Mouse (Mus musculus) intestine, embryonic 14.5 days (tissue): ENCODE data around the gene Ifna7. TPM values are rescaled to one million over a fixed set of nuclear protein-coding genes. Genes with fewer than 3 reads are reported as not detected.

Experiments
- ATAC-seq: fragments of 200-750 bp; cut with Nextera tagmentation; replicated peaks from 2 replicates; pipeline ENCODE4 v1.8.0; 2017; ENCODE audit warnings: low read depth, moderate number of reproducible peaks, moderate TSS enrichment, moderate library complexity; ENCODE audit not compliant: low FRiP score, low TSS enrichment
- DNase-seq: peaks from one replicate; pipeline ENCODE4 v3.0.0-alpha.2; 2018; ENCODE audit warnings: low spot score
- H3K27ac ChIP-seq: fragments of 300-500 bp; sonication (generic); 2 replicates; pipeline ENCODE4 v1.5.1; 2014; ENCODE audit warnings: low read depth, mild to moderate bottlenecking, control low read depth
- H3K27me3 ChIP-seq: fragments of 300-500 bp; sonication (generic); replicated peaks from 2 replicates; pipeline ENCODE4 v1.6.1; 2014; ENCODE audit warnings: low read length, control low read depth; ENCODE audit not compliant: control insufficient read depth, insufficient read depth
- H3K36me3 ChIP-seq: fragments of 300-500 bp; sonication (generic); 2 replicates; pipeline ENCODE4 v1.6.1; 2014; ENCODE audit warnings: low read length, control low read depth; ENCODE audit not compliant: control insufficient read depth, insufficient read depth
- H3K4me1 ChIP-seq: fragments of 300-500 bp; sonication (generic); replicated peaks from 2 replicates; pipeline ENCODE4 v1.6.1; 2014; ENCODE audit warnings: low read length, control low read depth, mixed read lengths; ENCODE audit not compliant: control insufficient read depth, insufficient read depth
- H3K4me2 ChIP-seq: fragments of 300-500 bp; sonication (generic); 2 replicates; pipeline ENCODE4 v1.6.1; 2014; ENCODE audit warnings: low read length
- H3K4me3 ChIP-seq: fragments of 300-500 bp; sonication (generic); 2 replicates; pipeline ENCODE4 v1.5.1; 2014; ENCODE audit warnings: low read depth, low read length, control low read depth, mixed read lengths
- H3K9ac ChIP-seq: fragments of 300-500 bp; sonication (generic); 2 replicates; pipeline ENCODE4 v1.6.1; 2014; ENCODE audit warnings: mild to moderate bottlenecking, low read length
- H3K9me3 ChIP-seq: fragments of 300-500 bp; sonication (generic); 2 replicates; pipeline ENCODE4 v1.6.1; 2016; ENCODE audit warnings: low read length, control low read depth; ENCODE audit not compliant: control insufficient read depth
- WGBS: fragments of 180-500 bp; shearing (Covaris S2); extraction: QIAGEN DNeasy Blood & Tissue Kit; methylation state at CpG from one replicate; pipeline ENCODE4 v1.1.7; 2014; 5-methylcytosine and 5-hydroxymethylcytosine counted together
- polyA plus RNA-seq: library from polyadenylated mRNA; unstranded; fragments of >200 nt; fragmentation: Nextera tagmentation; extraction: Ambion mirVana; gene quantifications from 2 replicates; pipeline ENCODE4 v1.2.1, GENCODE M21; 2014

Gene Ifna7
- polyA plus RNA-seq, 1 experiment from 2014 or later = not detected

DNA sequence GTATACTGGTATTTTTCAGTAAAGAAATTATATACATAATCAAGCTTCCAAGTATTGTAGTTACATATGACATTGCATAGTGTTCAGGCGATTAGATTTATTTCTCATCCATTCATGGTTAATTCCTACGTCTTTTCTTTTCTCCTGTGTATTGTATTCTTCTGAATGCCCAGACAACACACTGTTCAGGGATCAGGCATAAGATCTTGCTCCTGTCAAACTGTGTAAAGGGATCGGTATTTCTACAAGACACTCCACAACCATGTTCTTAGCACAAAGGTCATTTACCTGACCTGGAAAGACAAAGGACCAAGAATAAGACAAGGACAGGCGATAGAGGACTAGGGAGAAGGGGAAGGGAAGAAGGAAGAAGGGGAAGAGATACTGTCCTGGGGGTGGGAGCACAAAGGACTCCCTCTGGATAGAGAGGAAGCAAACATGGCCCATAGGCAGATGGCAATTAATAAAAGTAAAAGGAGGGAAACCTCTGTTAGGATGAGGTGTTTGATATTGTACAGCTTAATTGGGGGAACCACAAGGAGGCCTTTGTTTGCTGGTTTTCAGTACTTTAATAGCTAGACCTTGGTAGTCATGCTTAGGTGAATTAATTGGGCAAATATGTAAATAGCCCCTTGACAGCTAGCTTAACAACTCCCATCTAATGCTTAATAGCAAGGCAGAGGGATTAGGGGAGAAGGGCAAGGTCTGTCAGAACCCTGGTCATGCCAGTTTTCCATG is 35.2 kb downstream of the Ifna7 start:
- WGBS = 75% methylated on average over 4 of the region's 4 CpGs
- ATAC-seq = no peak
- H3K4me2 ChIP-seq = no peak overlapping the region

DNA sequence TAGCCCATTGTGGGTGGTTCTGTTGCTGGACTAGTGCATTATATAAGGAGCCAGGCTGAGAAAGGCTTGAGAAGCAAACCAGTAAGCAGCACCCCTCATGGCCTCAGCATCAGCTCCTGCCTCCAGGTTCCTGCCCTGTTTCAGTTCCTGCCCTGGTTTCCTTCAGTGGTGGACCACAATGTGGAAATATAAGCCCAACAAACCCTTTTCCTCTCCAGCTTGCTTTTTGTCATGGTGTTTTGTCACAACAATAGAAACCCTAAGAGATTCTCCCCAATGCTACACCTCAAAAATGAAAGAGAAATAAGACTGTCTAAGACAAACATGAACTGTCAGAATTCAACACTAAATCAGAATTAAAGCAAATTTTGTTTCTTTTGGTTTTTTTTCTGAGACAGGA is 43.2 kb downstream of the Ifna7 start:
- H3K27me3 ChIP-seq = no peaks in the 10 kb centered on the region
- no peak for ATAC-seq
- H3K36me3 ChIP-seq = no peaks in the 10 kb centered on the region
- H3K9ac ChIP-seq = no peak overlapping the region
- no peaks in the 10 kb centered on the region; the same call in 1 of the 2 replicates for H3K4me1 ChIP-seq
- DNase-seq = no peak
- H3K9me3 ChIP-seq = no peaks in the 10 kb centered on the region
- no peak overlapping the region for H3K4me2 ChIP-seq
- no peak overlapping the region for H3K4me3 ChIP-seq
- no peak overlapping the region for H3K27ac ChIP-seq

More for the DNA sequence above, 35.2 kb downstream of the Ifna7 start:
- Histone ChIP-seq H3K9ac (no peak overlapping the region), H3K36me3 (no peaks in the 10 kb centered on the region), H3K4me1 (no peaks in the 10 kb centered on the region), H3K27me3 (no peaks in the 10 kb centered on the region), H3K4me3 (no peak overlapping the region), H3K27ac (no peak overlapping the region), H3K9me3 (no peaks in the 10 kb centered on the region)
- no peak for DNase-seq

DNA sequence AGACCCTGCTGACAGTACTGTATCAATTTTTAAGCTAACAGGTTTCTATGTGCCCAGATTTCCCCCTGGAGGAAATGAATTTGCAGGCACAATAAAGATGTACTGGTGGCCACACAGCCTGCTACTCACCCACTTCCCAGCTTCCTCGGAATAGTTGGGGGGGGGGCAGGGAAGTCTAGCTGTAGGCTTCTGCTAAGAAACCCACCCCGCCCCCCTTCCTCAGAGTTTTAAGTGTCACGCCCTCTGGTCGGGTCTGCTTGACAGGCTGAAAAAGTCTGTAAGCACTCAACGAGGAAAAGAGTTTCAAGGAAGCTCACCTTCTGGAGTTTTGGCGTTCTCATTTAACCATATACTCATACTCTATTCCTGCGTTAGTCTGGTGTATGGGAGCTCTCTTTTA is 47.3 kb downstream of the Ifna7 start:
- Histone ChIP-seq H3K27me3 (0 out of 2 replicates have a peak, but pooled peaks cover 4% of the 10 kb centered on the region), H3K4me3 (no peak overlapping the region), H3K27ac (no peak overlapping the region), H3K36me3 (no peaks in the 10 kb centered on the region), H3K4me2 (no peak overlapping the region), H3K9me3 (no peaks in the 10 kb centered on the region), H3K4me1 (no peaks in the 10 kb centered on the region; the same call in 1 of the 2 replicates), H3K9ac (no peak overlapping the region)
- DNase-seq (no peak), ATAC-seq (no peak)
- WGBS = 9% methylated on average over 7 of the region's 7 CpGs

- no peak overlapping the region for H3K9ac ChIP-seq
- no peak overlapping the region for H3K4me2 ChIP-seq
- no peaks in the 10 kb centered on the region; the same call in 1 of the 2 replicates for H3K4me1 ChIP-seq
- no peak overlapping the region for H3K27ac ChIP-seq
- H3K9me3 ChIP-seq = no peaks in the 10 kb centered on the region
- ATAC-seq (no peak), DNase-seq (no peak)
- no peaks in the 10 kb centered on the region for H3K36me3 ChIP-seq
- 61% methylated on average over 9 of the region's 9 CpGs for WGBS
- H3K4me3 ChIP-seq = no peak overlapping the region
- H3K27me3 ChIP-seq = 0 out of 2 replicates have a peak, but pooled peaks cover 4% of the 10 kb centered on the region
Measured at GRCm38 (mm10) chr4:88864599-88864998, 48.6 kb downstream of the Ifna7 start.

DNA sequence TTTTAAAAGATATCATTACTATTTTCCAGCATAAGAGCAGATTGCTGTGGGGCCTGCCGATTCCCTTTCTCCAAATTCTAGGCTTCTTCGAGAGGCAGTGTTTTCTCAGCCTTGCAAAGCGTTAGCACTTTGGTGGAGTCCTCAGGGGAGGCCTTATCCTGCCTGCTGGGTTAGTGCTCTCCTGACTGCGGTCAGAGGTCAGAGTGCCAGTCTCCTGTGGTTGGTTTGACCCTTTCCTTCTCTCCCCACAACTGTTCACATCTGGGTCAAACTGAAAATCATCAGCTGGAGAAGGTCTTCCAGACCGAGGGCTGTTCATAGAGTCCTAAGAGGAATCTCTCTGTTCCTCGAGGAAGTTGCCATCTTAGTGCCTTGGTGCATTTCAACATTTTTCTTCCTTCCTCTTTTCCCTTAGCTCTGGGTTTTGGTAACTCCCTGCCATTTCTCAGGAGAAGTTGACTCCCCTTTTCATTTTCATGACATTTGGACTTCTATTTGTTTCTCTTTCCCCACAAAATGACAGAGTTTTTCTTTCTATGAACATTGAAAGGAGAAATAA is 49.1 kb downstream of the Ifna7 start:
- DNase-seq (no peak), ATAC-seq (no peak)
- Histone ChIP-seq H3K9me3 (no peaks in the 10 kb centered on the region), H3K27ac (no peak overlapping the region), H3K36me3 (no peaks in the 10 kb centered on the region), H3K4me2 (no peak overlapping the region), H3K4me1 (no peaks in the 10 kb centered on the region; the same call in 1 of the 2 replicates), H3K9ac (no peak overlapping the region), H3K4me3 (no peak overlapping the region), H3K27me3 (0 out of 2 replicates have a peak, but pooled peaks cover 4% of the 10 kb centered on the region)
- WGBS = 54% methylated on average over 6 of the region's 6 CpGs

Other genes with a start within 250 kb of the Ifna7 start
- not detected in 2 replicates for gene Ifna14, start 244.4 kb upstream of the Ifna7 start, polyA plus RNA-seq
- not detected in 2 replicates for gene Ifna9, start 223.8 kb upstream of the Ifna7 start, polyA plus RNA-seq
- gene Ifna12, start 212.9 kb upstream of the Ifna7 start, polyA plus RNA-seq = not detected in 2 replicates
- not detected in 2 replicates for gene C87499, start 181.8 kb upstream of the Ifna7 start, polyA plus RNA-seq
- not detected in 2 replicates for gene Ifna13, start 171.8 kb upstream of the Ifna7 start, polyA plus RNA-seq
- not detected in 2 replicates for gene Ifna16, start 139.3 kb upstream of the Ifna7 start, polyA plus RNA-seq
- not detected in 2 replicates for gene Ifna2, start 132.3 kb upstream of the Ifna7 start, polyA plus RNA-seq
- gene Ifnab, start 124.9 kb upstream of the Ifna7 start, polyA plus RNA-seq = not detected in 2 replicates
- gene Gm26566, start 94.4 kb upstream of the Ifna7 start, polyA plus RNA-seq = 0.70 and 1.2 TPM in 2 replicates
- gene Klhl9, start 93.8 kb upstream of the Ifna7 start, polyA plus RNA-seq = 97.9 and 106 TPM in 2 replicates
- not detected in 2 replicates for gene Gm13271, start 61.4 kb upstream of the Ifna7 start, polyA plus RNA-seq
- gene Gm13283, start 56.1 kb upstream of the Ifna7 start, polyA plus RNA-seq = 0.22 TPM in 1 of 2 replicates, not detected in the other
- gene Gm13290, start 42.4 kb upstream of the Ifna7 start, polyA plus RNA-seq = not detected in 2 replicates
- not detected in 2 replicates for gene Gm13289, start 39.3 kb upstream of the Ifna7 start, polyA plus RNA-seq
- 0.23 TPM in 1 of 2 replicates, not detected in the other for gene Gm13272, start 36.4 kb upstream of the Ifna7 start, polyA plus RNA-seq
- gene Ifnz, start 34.1 kb upstream of the Ifna7 start, polyA plus RNA-seq = 0.28 TPM in 1 of 2 replicates, not detected in the other
- 0.48 TPM in 1 of 2 replicates, not detected in the other for gene Gm13276, start 30.5 kb upstream of the Ifna7 start, polyA plus RNA-seq
- not detected in 2 replicates for gene Gm13277, start 27.6 kb upstream of the Ifna7 start, polyA plus RNA-seq
- gene Gm13278, start 24.7 kb upstream of the Ifna7 start, polyA plus RNA-seq = not detected in 2 replicates
- gene Gm13275, start 21.7 kb upstream of the Ifna7 start, polyA plus RNA-seq = not detected in 2 replicates
- not detected in 2 replicates for gene Gm13279, start 18.8 kb upstream of the Ifna7 start, polyA plus RNA-seq
- 0.59 and 1.1 TPM in 2 replicates for gene Gm13285, start 16.6 kb upstream of the Ifna7 start, polyA plus RNA-seq
- gene Gm13287, start 13.0 kb upstream of the Ifna7 start, polyA plus RNA-seq = not detected in 2 replicates
- gene Gm13288, start 10.7 kb upstream of the Ifna7 start, polyA plus RNA-seq = not detected in 2 replicates
- not detected in 2 replicates for gene Ifna11, start 3.7 kb downstream of the Ifna7 start, polyA plus RNA-seq
- gene Ifna6, start 11.2 kb downstream of the Ifna7 start, polyA plus RNA-seq = not detected in 2 replicates
- gene Ifna5, start 19.3 kb downstream of the Ifna7 start, polyA plus RNA-seq = not detected in 2 replicates
- not detected in 2 replicates for gene Ifna4, start 25.6 kb downstream of the Ifna7 start, polyA plus RNA-seq
- gene Ifna1, start 33.9 kb downstream of the Ifna7 start, polyA plus RNA-seq = not detected in 2 replicates
- not detected in 2 replicates for gene Ifne, start 64.0 kb downstream of the Ifna7 start, polyA plus RNA-seq